Mouse (Mus musculus): ENCODE results near the gene Slc39a11. TPM values are rescaled to one million over a fixed set of nuclear protein-coding genes. Genes with fewer than 3 reads are reported as not detected.

Gene Slc39a11
- total and polyA plus RNA-seq, 3 experiments = 43.2 to 54.4 (median 51.0) TPM

GRCm38 (mm10) chr11:113409121-113409520 lies 240.8 kb downstream of the Slc39a11 start:
- Histone ChIP-seq H3K4me3 (replicated peaks in 1 of 3; ENCODE audit: low read depth in 2 of 3, low read length in 2 of 3, poor library complexity in 1 of 3) (no peak overlapping the region), H3K27me3 (replicated peaks) (no peaks in the 10 kb centered on the region), H3K4me1 (ENCODE audit: control insufficient read depth in 1 of 2, insufficient read depth in 2 of 2) (no peaks in the 10 kb centered on the region), H3K9ac (ENCODE audit: insufficient read depth, low read depth) (no peak overlapping the region), H3K4me2 (ENCODE audit: insufficient read depth, low read depth, poor library complexity, severe bottlenecking) (no peak overlapping the region), H3K79me2 (replicated peaks; ENCODE audit: control insufficient read depth, extremely low read depth, insufficient read depth, poor library complexity, severe bottlenecking) (no peaks in the 10 kb centered on the region), H3K27ac (ENCODE audit: insufficient read depth, low read depth) (no peak overlapping the region), H3K36me3 (replicated peaks in 1 of 2; ENCODE audit: control insufficient read depth in 1 of 2, insufficient read depth in 1 of 2, low read length in 1 of 2) (peaks cover 0 to 33% of the 10 kb centered on the region in 2 experiments), H3K9me3 (replicated peaks; ENCODE audit: low read length) (no peaks in the 10 kb centered on the region)
- peak; percentile 27 for DNase-seq (ENCODE audit: extremely low read depth)
- in situ Hi-C loops (cut with MboI; ENCODE audit: low pct_ligation_motif_present, low pct_unique_long_range_greater_than_20kb, low sequenced_read_pairs) = loop anchor here (10.0 kb wide), 1 partner anchor 234 kb away; no protein-coding TSS in a partner anchor
- TF ChIP-seq NRF1 (IDR thresholded peaks at IDR 0.05; ENCODE audit: low read depth, low read length) (no peak), POLR2AphosphoS2 (IDR thresholded peaks at IDR 0.05; ENCODE audit: low read depth, low read length) (no peak), CTCF (conservative IDR thresholded peaks at IDR 0.05 in 1 of 2, IDR thresholded peaks at IDR 0.05 in 1 of 2; ENCODE audit: low read depth in 2 of 2, low read length in 2 of 2) (peak; percentile 53 to 65), KAT2A (IDR thresholded peaks at IDR 0.05; ENCODE audit: insufficient replicate concordance, low read length) (no peak), ELF1 (IDR thresholded peaks at IDR 0.05; ENCODE audit: low read depth, low read length) (no peak), SMC3 (IDR thresholded peaks at IDR 0.05; ENCODE audit: low read depth, low read length) (peak; percentile 51), MAFK (IDR thresholded peaks at IDR 0.05; ENCODE audit: insufficient replicate concordance, low read length) (no peak), RAD21 (IDR thresholded peaks at IDR 0.05; ENCODE audit: low read depth, low read length) (peak; percentile 47), E2F4 (IDR thresholded peaks at IDR 0.05; ENCODE audit: insufficient replicate concordance, low read depth, low read length) (no peak)
- dilution Hi-C loops (cut with MboI; ENCODE audit: extremely low pct_ligation_motif_present, extremely low pct_unique_long_range_greater_than_20kb, low sequenced_read_pairs) = no loop called here

DNA sequence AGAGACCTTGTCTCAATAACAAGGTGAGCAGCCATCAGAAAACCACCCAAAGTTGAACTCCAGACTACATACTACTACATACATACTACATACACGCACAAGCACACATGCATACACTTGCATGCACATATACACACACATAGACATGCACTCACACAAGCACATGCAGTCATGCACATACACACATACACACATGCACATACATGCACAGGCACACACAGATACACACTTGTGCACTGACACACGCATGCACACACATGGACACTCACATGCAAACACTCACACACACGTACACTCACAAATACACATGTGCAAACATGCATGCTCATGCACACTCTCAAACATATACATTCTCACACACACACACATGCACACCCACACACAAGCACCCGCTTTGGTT lies 242.4 kb downstream of the Slc39a11 start:
- no peak overlapping the region for H3K4me3 ChIP-seq (replicated peaks in 1 of 3; ENCODE audit: low read depth in 2 of 3, low read length in 2 of 3, poor library complexity in 1 of 3)
- no peak overlapping the region for H3K4me2 ChIP-seq (ENCODE audit: insufficient read depth, low read depth, poor library complexity, severe bottlenecking)
- dilution Hi-C loops (cut with MboI; ENCODE audit: extremely low pct_ligation_motif_present, extremely low pct_unique_long_range_greater_than_20kb, low sequenced_read_pairs) = no loop called here
- DNase-seq (ENCODE audit: extremely low read depth) = no peak
- H3K9me3 ChIP-seq (replicated peaks; ENCODE audit: low read length) = no peaks in the 10 kb centered on the region
- in situ Hi-C loops (cut with MboI; ENCODE audit: low pct_ligation_motif_present, low pct_unique_long_range_greater_than_20kb, low sequenced_read_pairs) = loop anchor here (10.0 kb wide), 1 partner anchor 233 kb away; no protein-coding TSS in a partner anchor
- H3K36me3 ChIP-seq (replicated peaks in 1 of 2; ENCODE audit: control insufficient read depth in 1 of 2, insufficient read depth in 1 of 2, low read length in 1 of 2) = peaks cover 0 to 34% of the 10 kb centered on the region in 2 experiments
- H3K9ac ChIP-seq (ENCODE audit: insufficient read depth, low read depth) = no peak overlapping the region
- H3K27ac ChIP-seq (ENCODE audit: insufficient read depth, low read depth) = no peak overlapping the region
- H3K79me2 ChIP-seq (replicated peaks; ENCODE audit: control insufficient read depth, extremely low read depth, insufficient read depth, poor library complexity, severe bottlenecking) = no peaks in the 10 kb centered on the region
- H3K4me1 ChIP-seq (ENCODE audit: control insufficient read depth in 1 of 2, insufficient read depth in 2 of 2) = peaks cover 0 to 4% of the 10 kb centered on the region in 2 experiments; a peak in 2 of 4 replicates
- TF ChIP-seq CHD2 (IDR thresholded peaks at IDR 0.05; ENCODE audit: low read length) (no peak), JUND (conservative IDR thresholded peaks at IDR 0.05; ENCODE audit: low read depth, low read length) (no peak), SMC3 (IDR thresholded peaks at IDR 0.05; ENCODE audit: low read depth, low read length) (no peak), GABPA (IDR thresholded peaks at IDR 0.05; ENCODE audit: insufficient replicate concordance, low read depth, low read length) (no peak), TCF12 (IDR thresholded peaks at IDR 0.05; ENCODE audit: low read depth, low read length) (no peak), POLR2A (IDR thresholded peaks at IDR 0.05; ENCODE audit: low read depth, low read length) (no peak), ZKSCAN1 (IDR thresholded peaks at IDR 0.05; ENCODE audit: borderline replicate concordance, low read depth, low read length) (no peak), MEF2A (IDR thresholded peaks at IDR 0.05; ENCODE audit: borderline replicate concordance, low read depth, low read length) (no peak), IRF4 (IDR thresholded peaks at IDR 0.05; ENCODE audit: low read depth, low read length) (no peak)
- no peaks in the 10 kb centered on the region for H3K27me3 ChIP-seq (replicated peaks)

All from CH12.LX (cell line).